Mouse (Mus musculus): ENCODE measurements at regions not wholly inside any gene's neighbourhood (a gene's known extent, or its start where the extent isn't known, plus 50 kb on each side); places are given as distances from the start of the nearest gene placed in this dataset.

DNA sequence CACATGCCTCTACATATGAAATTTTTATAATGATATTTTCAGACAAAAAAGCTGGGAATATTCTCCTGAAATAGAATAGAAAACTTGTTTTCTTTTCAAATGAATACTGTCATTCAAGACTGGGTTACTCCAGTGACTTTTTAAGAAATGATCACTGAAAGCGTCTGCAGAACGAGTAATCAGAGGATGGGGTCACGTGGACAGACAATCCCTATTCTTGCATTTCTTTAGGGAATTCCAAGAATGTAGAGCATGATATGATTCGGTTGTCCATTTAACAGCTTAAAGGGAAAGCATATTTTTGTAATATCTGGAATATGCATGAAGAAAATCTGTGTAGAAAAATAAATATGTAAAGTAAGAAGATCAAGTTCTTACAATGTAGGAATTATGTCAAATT is 65.6 kb downstream of the 4933402N22Rik start:
- Histone ChIP-seq H3K4me1 (ENCODE audit: control insufficient read depth, insufficient read depth, low read length) (no peaks in the 10 kb centered on the region), H3K4me3 (replicated peaks; ENCODE audit: extremely low read depth, low read depth, low read length) (no peak overlapping the region)
- 45% methylated on average over 4 of the region's 4 CpGs for WGBS
- no peak for DNase-seq
- TF ChIP-seq CTCF (IDR thresholded peaks at IDR 0.05; ENCODE audit: insufficient read depth, low read length): no peak
- TF ChIP-seq POLR2A (IDR thresholded peaks at IDR 0.05; ENCODE audit: borderline replicate concordance, extremely low read depth, low read depth, low read length): no peak

DNA sequence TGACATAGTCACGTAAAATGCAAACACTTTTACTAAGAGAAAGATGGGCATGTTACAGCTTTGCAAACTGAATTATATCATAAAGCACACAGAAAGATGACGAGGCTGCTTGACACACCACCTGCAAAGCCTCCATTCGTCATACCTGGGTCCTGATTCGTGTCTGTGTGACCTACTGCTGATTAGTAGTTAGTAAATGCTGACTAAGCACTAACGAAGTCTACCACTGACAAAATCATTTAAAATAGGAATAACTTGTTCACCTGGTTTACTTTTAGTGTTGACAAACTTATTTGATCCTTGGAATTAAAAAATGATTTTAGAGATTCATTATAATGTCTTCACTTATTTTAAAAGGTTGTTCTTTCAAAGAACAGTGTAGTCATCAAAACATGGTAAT is 71.3 kb downstream of the 4933402N22Rik start:
- TF ChIP-seq POLR2A (IDR thresholded peaks at IDR 0.05; ENCODE audit: borderline replicate concordance, extremely low read depth, low read depth, low read length) (no peak), CTCF (IDR thresholded peaks at IDR 0.05; ENCODE audit: insufficient read depth, low read length) (no peak)
- Histone ChIP-seq H3K4me3 (replicated peaks; ENCODE audit: extremely low read depth, low read depth, low read length) (no peak overlapping the region), H3K4me1 (ENCODE audit: control insufficient read depth, insufficient read depth, low read length) (no peaks in the 10 kb centered on the region)
- 76% methylated on average over 5 of the region's 5 CpGs for WGBS
- no peak for DNase-seq

- no peaks in the 10 kb centered on the region for H3K4me1 ChIP-seq (ENCODE audit: control insufficient read depth, insufficient read depth, low read length)
- no peak for TF ChIP-seq CTCF (IDR thresholded peaks at IDR 0.05; ENCODE audit: insufficient read depth, low read length)
- no peak for TF ChIP-seq POLR2A (IDR thresholded peaks at IDR 0.05; ENCODE audit: borderline replicate concordance, extremely low read depth, low read depth, low read length)
- H3K4me3 ChIP-seq (replicated peaks; ENCODE audit: extremely low read depth, low read depth, low read length): no peak overlapping the region
- DNase-seq: no peak
Observed at GRCm38 (mm10) chr5:12000777-12001176, 82.9 kb downstream of the 4933402N22Rik start.

- no peaks in the 10 kb centered on the region for H3K4me1 ChIP-seq (ENCODE audit: control insufficient read depth, insufficient read depth, low read length)
- DNase-seq: no peak
- 78% methylated on average over 3 of the region's 3 CpGs for WGBS
- TF ChIP-seq CTCF (IDR thresholded peaks at IDR 0.05; ENCODE audit: insufficient read depth, low read length) (no peak), POLR2A (IDR thresholded peaks at IDR 0.05; ENCODE audit: borderline replicate concordance, extremely low read depth, low read depth, low read length) (no peak)
- no peak overlapping the region for H3K4me3 ChIP-seq (replicated peaks; ENCODE audit: extremely low read depth, low read depth, low read length)
Observed at GRCm38 (mm10) chr5:12006473-12006872, 88.6 kb downstream of the 4933402N22Rik start.

GRCm38 (mm10) chr5:12016332-12016731 is 98.5 kb downstream of the 4933402N22Rik start:
- TF ChIP-seq CTCF (IDR thresholded peaks at IDR 0.05; ENCODE audit: insufficient read depth, low read length): no peak
- TF ChIP-seq POLR2A (IDR thresholded peaks at IDR 0.05; ENCODE audit: borderline replicate concordance, extremely low read depth, low read depth, low read length): no peak
- WGBS: 62% methylated on average over 1 of the region's 1 CpGs
- no peak overlapping the region for H3K4me3 ChIP-seq (replicated peaks; ENCODE audit: extremely low read depth, low read depth, low read length)
- no peaks in the 10 kb centered on the region for H3K4me1 ChIP-seq (ENCODE audit: control insufficient read depth, insufficient read depth, low read length)
- DNase-seq: no peak

- no peaks in the 10 kb centered on the region for H3K4me1 ChIP-seq (ENCODE audit: control insufficient read depth, insufficient read depth, low read length)
- TF ChIP-seq POLR2A (IDR thresholded peaks at IDR 0.05; ENCODE audit: borderline replicate concordance, extremely low read depth, low read depth, low read length): no peak
- TF ChIP-seq CTCF (IDR thresholded peaks at IDR 0.05; ENCODE audit: insufficient read depth, low read length): no peak
- no peak for DNase-seq
- no peak overlapping the region for H3K4me3 ChIP-seq (replicated peaks; ENCODE audit: extremely low read depth, low read depth, low read length)
Observed at GRCm38 (mm10) chr5:12020489-12020888, 102.6 kb downstream of the 4933402N22Rik start.

DNA sequence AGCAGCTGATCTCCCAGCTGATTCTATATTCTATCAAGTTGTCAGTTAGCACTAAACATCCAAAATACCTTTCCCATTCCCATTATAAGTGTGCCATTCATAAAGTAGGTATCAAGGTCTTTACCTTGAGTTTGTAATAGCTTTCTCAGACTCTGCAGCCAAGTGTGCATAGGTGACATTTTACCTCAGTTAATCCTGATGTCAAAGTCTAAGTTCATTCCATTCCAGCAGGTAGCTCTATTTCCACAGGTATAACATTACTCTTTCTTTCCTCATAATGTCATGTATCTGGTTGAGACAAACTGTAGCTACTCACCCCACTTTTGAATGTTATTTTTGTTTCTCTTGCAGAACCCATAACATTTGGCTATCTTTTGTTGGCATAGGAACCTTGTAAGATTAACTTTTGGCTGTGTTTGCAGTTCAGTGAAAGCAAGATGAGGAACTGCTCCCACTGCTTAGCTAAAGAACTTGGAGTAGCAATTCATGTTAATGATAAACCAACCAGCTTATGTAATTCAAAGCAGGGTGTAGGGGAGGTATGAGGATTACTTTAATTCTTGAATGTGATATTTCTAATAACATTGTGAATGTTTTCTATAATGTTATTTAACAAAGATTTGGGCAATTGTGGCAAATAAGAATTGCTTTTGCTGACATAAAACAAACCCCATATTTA is 107.0 kb downstream of the 4933402N22Rik start:
- no peak overlapping the region for H3K4me3 ChIP-seq (replicated peaks; ENCODE audit: extremely low read depth, low read depth, low read length)
- no peaks in the 10 kb centered on the region for H3K4me1 ChIP-seq (ENCODE audit: control insufficient read depth, insufficient read depth, low read length)
- no peak for DNase-seq
- TF ChIP-seq POLR2A (IDR thresholded peaks at IDR 0.05; ENCODE audit: borderline replicate concordance, extremely low read depth, low read depth, low read length): no peak
- TF ChIP-seq CTCF (IDR thresholded peaks at IDR 0.05; ENCODE audit: insufficient read depth, low read length): no peak

DNA sequence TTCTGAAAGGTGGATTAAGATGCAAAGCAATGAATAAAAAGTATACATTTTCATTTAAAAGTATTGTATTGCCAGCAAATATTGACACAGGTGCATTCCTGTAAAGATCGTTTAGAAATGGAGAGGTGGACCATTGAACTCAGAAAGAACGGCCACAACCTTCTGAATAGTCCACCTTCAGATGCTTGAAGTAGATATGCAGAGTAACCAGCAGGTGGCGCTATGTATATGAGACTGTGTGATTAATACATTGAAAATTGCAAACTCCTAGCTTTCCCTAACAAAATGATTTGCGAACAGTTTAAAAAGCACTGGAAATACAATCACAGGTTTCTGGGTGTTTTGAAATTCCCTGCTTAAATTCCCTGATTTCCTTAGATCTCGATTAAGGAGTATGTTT is 112.2 kb downstream of the 4933402N22Rik start:
- Histone ChIP-seq H3K4me1 (ENCODE audit: control insufficient read depth, insufficient read depth, low read length) (no peaks in the 10 kb centered on the region), H3K4me3 (replicated peaks; ENCODE audit: extremely low read depth, low read depth, low read length) (no peak overlapping the region)
- 8% methylated on average over 5 of the region's 5 CpGs for WGBS
- peak; percentile 7 for DNase-seq
- TF ChIP-seq POLR2A (IDR thresholded peaks at IDR 0.05; ENCODE audit: borderline replicate concordance, extremely low read depth, low read depth, low read length) (no peak), CTCF (IDR thresholded peaks at IDR 0.05; ENCODE audit: insufficient read depth, low read length) (no peak)

- no peak overlapping the region for H3K4me3 ChIP-seq (replicated peaks; ENCODE audit: extremely low read depth, low read depth, low read length)
- no peak for DNase-seq
- WGBS: 84% methylated on average over 1 of the region's 1 CpGs
- TF ChIP-seq POLR2A (IDR thresholded peaks at IDR 0.05; ENCODE audit: borderline replicate concordance, extremely low read depth, low read depth, low read length) (no peak), CTCF (IDR thresholded peaks at IDR 0.05; ENCODE audit: insufficient read depth, low read length) (no peak)
- no peaks in the 10 kb centered on the region for H3K4me1 ChIP-seq (ENCODE audit: control insufficient read depth, insufficient read depth, low read length)
Observed at GRCm38 (mm10) chr5:12049806-12050205, 132.0 kb downstream of the 4933402N22Rik start.

- Histone ChIP-seq H3K4me1 (ENCODE audit: control insufficient read depth, insufficient read depth, low read length) (no peaks in the 10 kb centered on the region), H3K4me3 (replicated peaks; ENCODE audit: extremely low read depth, low read depth, low read length) (no peak overlapping the region)
- TF ChIP-seq POLR2A (IDR thresholded peaks at IDR 0.05; ENCODE audit: borderline replicate concordance, extremely low read depth, low read depth, low read length) (no peak), CTCF (IDR thresholded peaks at IDR 0.05; ENCODE audit: insufficient read depth, low read length) (no peak)
- no peak for DNase-seq
- WGBS: 21% methylated on average over 1 of the region's 1 CpGs
Observed at GRCm38 (mm10) chr5:12080191-12080590, 162.3 kb downstream of the 4933402N22Rik start.

All from lung, adult 2 months (tissue).